Mouse (Mus musculus): ENCODE measurements around the gene Mepce.

GRCm38 (mm10) chr5:137756106-137756505 is 31.3 kb downstream of the Mepce start:
- TF ChIP-seq CTCF (IDR thresholded peaks at IDR 0.05; ENCODE audit: low read depth) (no peak), EP300 (optimal IDR thresholded peaks at IDR 0.05) (no peak)
